Mouse (Mus musculus): ENCODE measurements around the gene Sobp. TPM values are rescaled to one million over a fixed set of nuclear protein-coding genes. Genes with fewer than 3 reads are reported as not detected.

The Sobp gene
- total RNA-seq (2023; ENCODE audit: inconsistent age): not detected in 4 replicates

DNA sequence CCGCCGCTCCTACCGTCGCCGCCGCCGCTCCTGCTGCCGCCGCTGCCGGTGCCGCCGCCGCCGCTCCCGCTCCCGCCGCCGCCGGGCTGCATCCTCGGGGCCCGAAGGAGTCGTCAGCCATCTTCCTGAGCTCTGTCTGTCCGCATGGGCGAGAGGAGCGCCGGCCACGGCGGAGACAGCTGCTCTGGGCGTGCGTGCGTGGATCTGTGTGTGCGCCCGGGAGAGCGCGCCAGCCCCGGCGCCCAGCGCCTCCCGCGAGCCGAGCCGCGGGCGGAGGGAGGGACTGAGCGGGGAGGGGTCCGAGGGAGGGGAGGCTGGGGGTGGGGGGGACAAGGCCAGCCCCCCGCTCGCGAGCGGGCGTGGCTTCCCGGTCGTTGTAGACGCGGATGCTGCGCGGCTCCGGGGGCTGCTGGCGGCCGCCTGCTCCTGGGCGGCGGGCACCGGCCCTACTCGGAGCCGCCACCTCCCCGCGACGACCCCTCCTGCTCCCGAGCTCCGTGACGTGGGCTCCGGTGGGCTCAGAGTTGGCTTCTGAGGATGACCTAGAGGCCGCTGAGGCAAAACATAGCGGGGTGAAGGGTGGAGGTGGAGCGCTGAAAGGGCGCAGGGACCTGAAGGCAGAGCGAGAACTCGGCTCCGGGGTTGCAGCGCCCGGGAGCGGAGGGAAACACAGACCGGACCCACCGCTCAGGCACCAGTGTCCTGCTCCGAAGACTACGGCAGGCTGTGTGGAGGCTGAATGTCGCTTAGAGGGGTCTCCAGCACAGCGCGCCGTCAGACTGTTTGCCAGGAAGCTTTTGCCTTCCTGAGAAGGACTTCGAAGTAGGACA is at the start of gene Sobp, which contains the start of gene 9030612E09Rik:
TSS of gene Sobp (minus strand) at position 205 of the 830 bp plus-strand sequence.
TSS of gene 9030612E09Rik (plus strand) at position 379 of the 830 bp plus-strand sequence.

GRCm38 (mm10) chr10:43220910-43221625 is 46.7 kb upstream of the Sobp start, which contains the start of gene Pdss2:
Pdss2 (plus strand) TSS chr10:43221486.

Other genes starting within 250 kb of the Sobp start
- not detected in 4 replicates for gene 9030612E09Rik, start 174 bp upstream of the Sobp start, total RNA-seq (2023; ENCODE audit: inconsistent age)
- gene Pdss2, start 47.0 kb upstream of the Sobp start, total RNA-seq (2023; ENCODE audit: inconsistent age): 11.9 to 15.3 TPM (median 12.2 TPM) in 4 replicates